22 mouse cellular contexts compared by ENCODE assay signal in genomic region chr15:37159956-37160355, GRCm38 (mm10).
DNase-seq lines count a peak whose midpoint lies in the region; ATAC-seq lines count a peak whose summit lies in the region.
"Had no signal": no experiment of that assay in that cellular context is flagged by ENCODE, and none has a peak within 500 bp of the region (broad histone marks: within the 10 kb centered on the region; RNA-seq: fewer than 3 reads in every experiment).

No protein-coding gene starts in this region.

- no peak overlapping the region for H3K4me3 ChIP-seq in limb, embryonic 13.5 days
- no peak overlapping the region for H3K4me3 ChIP-seq in limb, embryonic 10.5 days
- H3K4me3 ChIP-seq in embryonic facial prominence, embryonic 15.5 days (replicated peaks), result no peak overlapping the region
- no peak overlapping the region for H3K4me3 ChIP-seq in stomach, embryonic 16.5 days (replicated peaks; ENCODE audit: low read length)
- H3K4me3 ChIP-seq: forebrain, embryonic 10.5 days; forebrain, embryonic 13.5 days; hindbrain, embryonic 12.5 days; hindbrain, embryonic 15.5 days; intestine, embryonic 15.5 days had no signal

- peak overlapping the region; percentile 22; the same call in 1 of the 2 replicates for H3K27ac ChIP-seq in limb, embryonic 13.5 days
- no peak overlapping the region for H3K27ac ChIP-seq in limb, embryonic 10.5 days
- peak overlapping the region; percentile 78 for H3K27ac ChIP-seq in embryonic facial prominence, embryonic 15.5 days (replicated peaks)
- H3K27ac ChIP-seq in stomach, embryonic 16.5 days (ENCODE audit: low read length), result peak overlapping the region; percentile 68
- H3K27ac ChIP-seq: forebrain, embryonic 10.5 days; forebrain, embryonic 13.5 days; hindbrain, embryonic 12.5 days; hindbrain, embryonic 15.5 days; intestine, embryonic 15.5 days had no signal

- 72% methylated on average over 4 of the region's 4 CpGs for WGBS in limb, embryonic 13.5 days
- WGBS in limb, embryonic 10.5 days, result 73% methylated on average over 4 of the region's 4 CpGs
- 57% methylated on average over 4 of the region's 4 CpGs for WGBS in embryonic facial prominence, embryonic 15.5 days
- WGBS in stomach, embryonic 16.5 days, result 63% methylated on average over 4 of the region's 4 CpGs

- no peaks in the 10 kb centered on the region for H3K27me3 ChIP-seq in limb, embryonic 13.5 days
- H3K27me3 ChIP-seq in limb, embryonic 10.5 days (ENCODE audit: low read depth, poor library complexity, severe bottlenecking), result peaks cover 5% of the 10 kb centered on the region; the same call in 1 of the 2 replicates
- H3K27me3 ChIP-seq in embryonic facial prominence, embryonic 15.5 days, result no peaks in the 10 kb centered on the region
- H3K27me3 ChIP-seq in stomach, embryonic 16.5 days (ENCODE audit: control insufficient read depth, insufficient read depth, low read length), result no peaks in the 10 kb centered on the region
- H3K27me3 ChIP-seq: CH12.LX; forebrain, embryonic 13.5 days; hindbrain, embryonic 12.5 days; hindbrain, embryonic 15.5 days; intestine, embryonic 15.5 days; Patski had no signal

- no peak overlapping the region for H3K4me2 ChIP-seq in limb, embryonic 13.5 days (replicated peaks)
- no peak overlapping the region for H3K4me2 ChIP-seq in embryonic facial prominence, embryonic 15.5 days (replicated peaks)
- no peak overlapping the region for H3K4me2 ChIP-seq in stomach, embryonic 16.5 days (ENCODE audit: low read depth, low read length)
- H3K4me2 ChIP-seq: forebrain, embryonic 13.5 days; heart, embryonic 11.5 days; hindbrain, embryonic 12.5 days; hindbrain, embryonic 15.5 days; intestine, embryonic 15.5 days had no signal

- H3K9me3 ChIP-seq in limb, embryonic 13.5 days, result 0 out of 2 replicates have a peak, but pooled peaks cover 8% of the 10 kb centered on the region
- no peaks in the 10 kb centered on the region for H3K9me3 ChIP-seq in limb, embryonic 10.5 days (replicated peaks)
- H3K9me3 ChIP-seq in embryonic facial prominence, embryonic 15.5 days (replicated peaks), result no peaks in the 10 kb centered on the region
- no peaks in the 10 kb centered on the region for H3K9me3 ChIP-seq in stomach, embryonic 16.5 days (replicated peaks; ENCODE audit: control insufficient read depth, low read length)
- H3K9me3 ChIP-seq: forebrain, embryonic 13.5 days; G1E; hindbrain, embryonic 12.5 days; hindbrain, embryonic 15.5 days; intestine, embryonic 15.5 days had no signal

- ATAC-seq in limb, embryonic 13.5 days (ENCODE audit: low FRiP score, low read depth), result no peak
- ATAC-seq in embryonic facial prominence, embryonic 15.5 days (ENCODE audit: insufficient number of reproducible peaks, low FRiP score, low TSS enrichment, low read depth), result no peak
- no peak for ATAC-seq in stomach, embryonic 16.5 days (ENCODE audit: insufficient read depth, low FRiP score)
- ATAC-seq: forebrain, embryonic 16.5 days; Patski had no signal

- H3K36me3 ChIP-seq in limb, embryonic 13.5 days, result no peaks in the 10 kb centered on the region
- no peaks in the 10 kb centered on the region for H3K36me3 ChIP-seq in limb, embryonic 10.5 days
- H3K36me3 ChIP-seq in embryonic facial prominence, embryonic 15.5 days, result no peaks in the 10 kb centered on the region
- H3K36me3 ChIP-seq in stomach, embryonic 16.5 days (ENCODE audit: control insufficient read depth, insufficient read depth, low read length), result no peaks in the 10 kb centered on the region
- H3K36me3 ChIP-seq: forebrain, embryonic 10.5 days; G1E; hindbrain, embryonic 12.5 days; hindbrain, embryonic 15.5 days; intestine, embryonic 15.5 days had no signal

- H3K9ac ChIP-seq in limb, embryonic 13.5 days, result no peak overlapping the region
- no peak overlapping the region for H3K9ac ChIP-seq in embryonic facial prominence, embryonic 15.5 days
- H3K9ac ChIP-seq in stomach, embryonic 16.5 days (ENCODE audit: low read length), result no peak overlapping the region
- H3K9ac ChIP-seq: forebrain, embryonic 13.5 days; hindbrain, embryonic 12.5 days; hindbrain, embryonic 15.5 days; intestine, embryonic 15.5 days had no signal

- peaks cover 8% of the 10 kb centered on the region for H3K4me1 ChIP-seq in limb, embryonic 13.5 days
- peaks cover 12% of the 10 kb centered on the region for H3K4me1 ChIP-seq in limb, embryonic 10.5 days
- 0 out of 2 replicates have a peak, but pooled peaks cover 4% of the 10 kb centered on the region for H3K4me1 ChIP-seq in embryonic facial prominence, embryonic 15.5 days
- no peaks in the 10 kb centered on the region for H3K4me1 ChIP-seq in stomach, embryonic 16.5 days (ENCODE audit: control insufficient read depth, insufficient read depth, low read length)

- DNase-seq in limb, embryonic 10.5 days (ENCODE audit: low spot score), result no peak
- no peak for DNase-seq in embryo, embryonic 10 days (ENCODE audit: low spot score)
- DNase-seq in neural tube, embryonic 10.5 days (ENCODE audit: extremely low spot score, low spot score), result no peak
- DNase-seq: adrenal gland, adult 2 months; adrenal gland, postnatal 14 days; B cell, adult 2 months; cerebellum, adult 11 months; cerebellum, adult 9-11 months; heart, adult 11 months had no signal
